Mouse (Mus musculus) lung, postnatal 25 days (tissue): ENCODE measurements at regions not wholly inside any gene's neighbourhood (a gene's known extent, or its start where the extent isn't known, plus 50 kb on each side); places are given as distances from the start of the nearest gene placed in this dataset.

Experiments
- DNase-seq: peaks from one replicate; pipeline ENCODE4 v3.0.0; 2022; ENCODE audit warnings: low spot score

DNA sequence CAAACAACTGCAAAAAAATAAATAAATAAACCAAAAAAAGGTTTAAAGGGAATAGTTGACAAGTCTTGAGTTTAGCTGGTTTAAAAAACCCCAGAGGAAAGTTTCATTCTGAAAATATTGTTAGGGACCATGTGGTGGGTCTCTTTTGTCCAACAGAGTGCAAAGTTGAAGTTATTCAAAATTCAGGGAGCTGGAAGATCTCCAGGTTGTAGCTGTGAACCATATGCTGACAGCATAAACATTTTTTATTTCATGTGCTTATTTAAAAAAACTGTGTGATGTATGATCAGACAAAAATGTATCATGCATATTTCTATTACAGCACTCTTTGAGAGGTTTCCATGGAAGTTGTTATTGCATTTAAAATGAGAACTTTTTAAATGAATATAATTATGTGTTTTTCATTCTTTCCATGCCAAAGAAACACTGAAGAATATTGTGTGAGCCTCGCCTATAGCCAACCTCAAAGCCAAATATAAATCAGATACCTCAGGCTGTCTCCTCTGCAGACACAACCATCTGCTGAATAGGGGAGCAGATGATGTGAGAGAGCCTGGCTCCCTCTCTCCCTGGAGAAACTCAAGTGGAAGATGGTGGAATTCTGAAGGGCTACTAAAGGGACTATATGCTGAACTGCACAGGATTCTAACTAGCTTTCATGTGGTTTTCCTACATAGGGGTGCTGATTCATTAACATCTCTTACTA is 413.4 kb upstream of the Impad1 start:
- DNase-seq, result no peak

DNA sequence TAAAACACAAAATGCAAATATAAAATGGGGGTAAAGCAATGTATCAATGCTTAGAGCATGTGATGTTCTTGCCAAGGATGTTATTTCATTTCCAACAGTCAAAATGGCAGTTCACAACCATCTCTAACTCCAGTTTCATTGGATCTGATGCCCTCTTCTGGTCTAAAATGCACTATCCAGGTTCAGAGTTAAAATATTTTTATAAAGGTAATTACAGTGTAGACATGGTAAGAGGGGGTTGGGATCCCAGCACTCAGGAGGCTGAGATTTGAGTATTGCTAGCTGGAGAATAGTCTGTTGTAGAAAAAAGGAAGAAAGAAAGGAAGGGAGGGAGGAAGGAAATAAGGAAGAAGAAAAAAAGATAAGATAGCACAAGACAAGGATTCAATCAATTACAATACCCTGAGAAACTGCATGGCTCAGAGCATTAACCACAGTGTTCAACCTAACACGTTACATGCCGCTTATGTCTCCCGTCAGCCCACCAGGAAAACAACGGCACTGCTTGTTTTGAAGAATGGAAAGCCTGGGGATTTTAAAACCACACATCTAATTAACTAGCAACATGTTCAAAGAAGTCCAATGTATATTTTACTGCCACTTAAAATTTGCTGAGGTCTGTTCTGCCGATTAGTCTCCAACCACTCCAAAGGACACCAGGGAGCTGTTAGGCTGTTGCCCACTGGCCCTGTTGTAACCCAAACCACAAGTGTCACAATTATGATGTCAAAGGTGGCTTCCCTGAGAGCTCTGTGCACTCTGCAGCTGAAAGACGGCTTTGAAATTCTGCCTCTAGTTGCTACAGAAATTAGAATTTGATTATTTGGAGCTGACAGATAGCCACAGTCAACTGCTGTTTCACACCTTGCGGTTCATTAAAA is 412.4 kb upstream of the Impad1 start:
- no peak for DNase-seq

DNA sequence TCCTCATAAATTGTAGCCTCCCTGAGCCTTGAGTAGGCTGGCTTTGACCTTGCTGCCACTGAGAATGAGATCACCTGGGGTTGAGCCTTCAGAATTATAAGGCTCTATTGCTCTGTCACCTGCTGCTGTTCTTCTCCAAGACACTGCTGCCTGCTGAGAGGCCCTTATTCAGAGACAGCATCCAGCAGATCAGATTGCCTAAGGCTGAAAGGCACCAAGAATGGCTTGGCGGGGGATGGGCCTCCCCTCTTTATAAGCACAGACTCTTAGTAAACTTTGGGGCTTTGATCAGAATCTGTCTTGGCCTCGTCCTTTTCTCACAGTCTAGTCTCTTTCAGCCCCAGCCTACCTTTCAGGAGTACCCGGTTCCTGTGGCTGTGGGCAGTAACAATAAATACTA is 401.1 kb upstream of the Impad1 start:
- no peak for DNase-seq

DNA sequence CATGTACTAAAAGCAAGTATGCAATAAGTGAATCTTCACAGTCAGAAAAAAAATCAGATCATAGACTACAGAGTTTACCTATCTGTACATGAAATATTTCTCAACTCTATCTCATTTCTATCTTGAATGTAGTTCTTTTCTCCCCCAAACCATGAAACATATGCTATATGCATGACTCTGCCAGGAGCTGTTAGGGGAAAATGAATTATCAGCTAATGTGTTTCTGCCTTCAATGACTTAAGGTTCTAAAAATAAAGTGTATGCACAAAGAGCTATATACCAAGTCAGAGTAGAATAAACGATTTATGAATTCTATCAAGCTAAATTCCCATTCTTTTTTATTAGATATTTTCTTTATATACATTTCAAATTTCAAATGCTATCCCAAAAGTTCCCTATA is 388.4 kb upstream of the Impad1 start:
- DNase-seq, result no peak

DNA sequence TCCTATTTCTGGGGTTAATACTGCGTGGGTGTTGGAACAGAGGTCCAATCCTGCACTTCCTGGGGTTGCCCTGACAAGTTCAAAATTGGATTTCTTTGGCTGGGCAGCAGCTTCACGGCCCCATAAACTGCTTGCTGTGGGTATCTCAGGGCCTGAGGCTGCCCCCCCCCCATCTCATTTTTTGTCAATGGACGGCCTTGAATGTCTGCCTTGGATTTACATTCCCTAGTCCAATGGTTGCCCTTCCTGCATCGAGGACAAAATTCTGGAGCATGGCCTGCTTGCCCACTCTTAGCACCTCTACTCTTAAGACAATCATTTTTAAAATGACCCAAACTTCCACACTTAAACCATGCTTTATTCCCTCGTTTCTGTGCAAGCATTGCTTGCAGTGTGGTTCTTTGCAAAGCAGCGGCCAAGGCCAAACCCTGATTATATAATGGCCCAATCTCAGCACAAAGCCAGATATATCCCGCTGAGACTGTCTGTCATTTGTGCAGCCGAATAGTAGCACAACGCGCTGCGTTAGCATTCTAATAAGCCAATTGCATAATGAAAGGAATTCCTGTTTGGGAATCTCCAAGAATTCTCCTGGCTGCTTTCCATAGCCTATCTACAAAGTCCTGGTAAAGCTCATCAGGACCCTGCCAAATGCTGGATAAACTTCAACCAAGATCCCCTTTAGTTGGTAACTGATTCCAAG is 386.0 kb upstream of the Impad1 start:
- DNase-seq, result no peak

DNA sequence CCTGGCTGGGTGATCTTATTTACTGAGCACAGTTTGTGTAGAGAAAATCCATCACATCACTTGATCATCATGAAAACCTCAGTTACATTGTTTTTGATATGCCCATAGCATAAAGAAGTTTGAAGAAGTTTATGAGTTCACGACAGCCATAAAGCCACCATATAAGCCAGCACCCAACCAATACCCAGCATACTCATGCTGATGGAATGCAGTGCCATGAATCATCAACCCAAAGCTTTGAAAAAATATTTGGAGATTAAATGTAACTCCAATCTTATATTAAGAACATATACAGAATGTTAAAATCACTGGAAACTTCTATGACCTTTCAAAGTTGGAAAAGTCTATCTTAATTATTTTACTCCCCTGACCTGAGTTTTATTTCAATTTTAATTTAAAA is 372.1 kb upstream of the Impad1 start:
- DNase-seq, result no peak

DNA sequence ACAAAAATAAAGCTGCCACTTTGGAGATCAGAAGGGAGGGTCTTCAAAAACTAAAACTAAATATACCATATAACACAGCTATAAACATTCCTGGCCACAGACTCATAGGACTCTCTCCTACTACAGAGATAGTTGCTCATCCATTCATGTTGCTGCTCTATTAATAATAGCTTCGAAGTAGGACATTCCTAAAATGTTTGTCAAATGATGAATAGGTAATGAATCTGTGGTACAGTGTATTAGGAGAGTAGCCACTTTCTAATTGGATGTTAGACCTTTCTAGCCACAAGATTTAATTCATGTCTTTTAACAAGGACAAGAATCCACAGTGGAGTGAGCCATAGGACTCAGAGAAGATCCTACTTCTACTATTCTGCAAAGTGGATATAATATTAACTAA is 367.8 kb upstream of the Impad1 start:
- no peak for DNase-seq

DNA sequence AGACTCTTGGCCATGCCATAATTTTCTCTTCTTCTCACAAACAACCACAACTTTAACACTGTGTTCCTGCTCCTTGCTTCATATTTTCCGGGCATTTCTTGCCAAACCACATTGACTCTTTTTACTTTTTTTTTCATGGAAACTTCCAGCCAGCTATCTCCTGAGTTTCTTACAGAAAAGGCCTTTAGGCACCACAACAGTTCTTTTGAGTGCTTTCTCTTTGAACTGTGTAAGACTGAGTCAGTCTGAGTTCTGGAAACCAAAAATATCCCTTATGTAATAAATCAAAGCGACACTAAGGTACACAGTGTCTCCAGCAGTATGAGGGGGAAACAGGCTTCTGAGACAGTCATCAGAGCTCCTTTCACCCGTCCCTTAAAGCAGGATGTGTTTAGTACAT is 337.6 kb upstream of the Impad1 start:
- DNase-seq, result peak; percentile 0

DNA sequence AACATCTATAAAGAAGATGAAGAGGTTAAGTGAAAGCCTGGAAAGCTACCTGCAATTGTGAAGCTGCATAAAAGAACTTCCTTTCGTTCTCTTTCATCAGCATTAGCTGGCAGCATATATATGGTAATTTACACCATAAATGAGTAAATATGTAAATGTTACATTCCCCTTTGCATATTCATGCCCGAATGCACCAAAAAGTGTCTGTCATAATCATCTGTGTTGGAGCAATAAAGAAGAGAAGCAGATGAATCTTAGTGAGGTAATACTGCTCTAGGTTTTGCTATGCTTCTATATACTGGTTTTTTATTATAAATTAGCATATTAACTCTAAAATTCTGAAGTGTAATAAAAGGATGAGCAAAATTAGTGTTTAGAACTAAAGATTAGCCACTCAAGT is 332.9 kb upstream of the Impad1 start:
- no peak for DNase-seq

DNA sequence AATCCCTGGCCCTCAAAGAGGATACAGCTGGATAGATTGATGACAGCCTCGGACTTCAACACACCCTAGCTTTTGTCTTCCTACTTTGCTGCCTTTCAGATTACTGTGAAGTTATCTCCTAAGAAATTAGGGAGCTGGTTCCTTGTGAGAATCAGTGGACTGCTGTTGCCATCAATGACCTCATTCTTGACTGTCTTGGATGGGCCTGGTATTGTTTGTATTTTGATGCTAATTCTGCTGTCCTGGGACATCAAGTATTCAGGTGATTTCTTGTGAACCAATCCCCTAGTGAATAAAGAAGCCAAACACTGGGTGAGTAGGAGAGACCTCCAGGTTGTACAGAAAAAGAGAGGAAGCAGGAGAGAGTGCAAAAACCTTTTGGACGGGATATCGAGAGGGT is 305.3 kb upstream of the Impad1 start:
- DNase-seq, result no peak

DNA sequence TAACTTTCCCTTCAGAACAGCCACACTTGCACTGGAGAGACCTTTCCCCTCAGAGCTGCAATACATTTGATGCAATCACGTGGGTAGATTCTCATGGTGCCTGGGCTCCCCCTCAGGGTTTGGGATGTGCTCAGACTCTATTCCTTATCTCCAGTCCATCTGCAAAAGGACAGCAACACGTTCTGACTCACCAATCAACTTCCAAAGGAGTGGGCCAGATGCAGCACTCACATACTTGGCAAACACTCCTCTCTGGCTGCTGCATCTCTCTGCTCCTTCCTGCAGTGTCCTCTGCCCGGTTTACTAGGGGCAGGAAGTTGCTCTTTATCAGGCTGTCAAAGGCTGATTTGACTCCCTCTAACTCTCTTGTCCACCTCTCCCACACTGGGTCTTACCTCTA is 285.6 kb upstream of the Impad1 start:
- DNase-seq, result no peak

DNA sequence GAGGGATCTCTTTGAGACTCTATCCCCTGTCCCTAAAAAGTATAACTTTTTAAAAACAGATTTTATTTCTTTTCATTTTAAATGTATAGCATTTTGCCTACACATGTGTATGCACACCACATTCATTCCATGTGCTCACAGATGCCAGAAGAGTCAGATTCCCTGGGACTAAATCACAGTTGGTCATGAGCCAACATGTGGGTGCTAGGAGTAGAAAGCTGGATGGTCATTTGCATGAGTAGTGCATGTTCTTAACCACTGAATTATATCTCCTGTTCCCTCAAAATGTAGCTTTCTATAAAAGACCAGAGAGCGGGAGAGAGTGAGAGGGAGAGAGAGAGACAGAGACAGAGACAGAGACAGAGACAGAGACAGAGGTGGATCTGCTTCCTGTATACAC is 281.6 kb upstream of the Impad1 start:
- DNase-seq, result no peak

DNA sequence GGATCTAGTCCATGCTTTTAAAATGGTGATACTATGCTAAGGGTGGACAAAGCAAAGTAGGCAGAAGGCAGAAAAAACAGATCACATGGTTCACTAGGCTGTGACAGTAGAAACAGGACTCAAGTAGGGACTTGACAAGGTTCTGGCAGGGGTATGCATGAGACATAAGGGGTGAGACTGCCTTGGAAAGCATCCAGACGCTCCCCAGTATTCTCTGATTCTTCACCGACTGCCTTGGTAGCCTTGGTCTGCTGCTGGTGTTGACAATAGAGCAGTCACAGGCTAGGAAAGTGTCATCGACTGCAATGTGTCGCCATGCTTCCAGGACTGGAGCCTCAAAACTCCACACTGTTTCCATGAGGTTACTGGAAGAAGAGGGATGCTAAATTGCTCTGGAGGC is 278.1 kb upstream of the Impad1 start:
- no peak for DNase-seq

DNA sequence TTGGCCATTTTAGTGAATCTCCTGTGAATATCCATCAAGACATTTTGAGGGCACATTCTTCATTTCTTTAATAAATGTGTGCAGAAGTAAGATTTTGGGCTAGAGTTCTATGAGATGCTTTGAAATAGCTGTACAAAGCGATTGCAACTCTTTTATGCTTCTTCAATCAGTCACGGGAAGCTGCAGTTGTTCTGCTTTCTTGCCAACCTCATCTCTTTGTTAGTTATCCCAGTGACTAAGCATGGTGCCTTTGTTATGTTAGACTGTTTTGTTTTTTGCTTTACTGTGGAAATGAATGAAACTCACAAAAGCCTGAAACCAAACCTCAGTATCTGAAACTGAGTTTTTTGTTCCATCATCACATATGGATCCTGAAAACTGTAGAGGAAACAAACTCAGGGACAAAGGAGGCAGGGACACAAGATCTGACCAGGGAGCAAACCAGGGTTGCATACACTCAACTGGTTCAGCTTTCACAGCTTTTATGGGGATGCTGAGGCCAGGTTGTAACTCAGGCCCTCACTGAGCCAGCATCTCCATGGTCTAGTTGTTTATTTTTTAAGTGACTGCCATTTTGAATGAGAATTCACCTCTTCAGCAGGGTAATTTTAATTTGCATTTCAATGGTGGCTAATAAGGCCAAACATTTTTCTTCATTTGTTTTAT is 266.3 kb upstream of the Impad1 start:
- DNase-seq, result no peak

DNA sequence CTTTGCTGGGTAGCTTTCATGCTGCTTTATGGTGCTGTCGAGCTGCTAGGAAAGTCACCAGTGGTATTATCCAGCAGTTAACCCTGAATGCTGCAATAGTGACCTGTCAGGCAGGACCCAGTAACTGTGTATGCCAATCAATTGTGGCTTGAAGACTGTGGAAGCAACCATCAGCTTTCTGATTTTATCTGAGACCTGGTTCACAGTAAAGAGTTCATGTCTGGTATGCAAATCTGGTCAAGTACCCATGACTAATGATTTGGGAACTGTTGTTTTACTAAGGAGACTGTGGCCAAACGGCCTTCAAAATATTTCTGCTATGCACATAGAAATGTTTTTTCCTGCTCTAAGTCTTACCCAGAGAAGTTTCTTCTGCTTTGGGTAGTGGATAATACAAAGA is 236.8 kb upstream of the Impad1 start:
- DNase-seq, result no peak

DNA sequence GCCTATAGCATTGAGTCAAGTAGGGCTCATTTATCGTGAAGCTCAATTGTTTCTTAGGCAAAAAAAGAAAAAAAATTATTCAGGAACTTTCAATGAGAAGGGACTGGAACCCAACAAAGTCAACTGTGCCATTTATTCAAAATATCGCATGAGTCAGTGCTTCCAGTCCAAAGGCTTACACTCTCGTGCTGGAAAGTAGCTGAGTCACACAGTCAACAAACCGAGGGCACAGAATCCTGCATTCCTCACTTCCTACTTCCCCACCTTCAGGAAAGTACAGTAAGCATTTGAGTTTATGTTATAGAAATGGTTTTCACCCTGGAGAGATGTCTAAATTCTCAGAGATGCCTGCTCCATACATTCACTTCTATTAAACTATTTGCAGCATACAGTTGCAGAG is 194.3 kb upstream of the Impad1 start:
- DNase-seq, result no peak

DNA sequence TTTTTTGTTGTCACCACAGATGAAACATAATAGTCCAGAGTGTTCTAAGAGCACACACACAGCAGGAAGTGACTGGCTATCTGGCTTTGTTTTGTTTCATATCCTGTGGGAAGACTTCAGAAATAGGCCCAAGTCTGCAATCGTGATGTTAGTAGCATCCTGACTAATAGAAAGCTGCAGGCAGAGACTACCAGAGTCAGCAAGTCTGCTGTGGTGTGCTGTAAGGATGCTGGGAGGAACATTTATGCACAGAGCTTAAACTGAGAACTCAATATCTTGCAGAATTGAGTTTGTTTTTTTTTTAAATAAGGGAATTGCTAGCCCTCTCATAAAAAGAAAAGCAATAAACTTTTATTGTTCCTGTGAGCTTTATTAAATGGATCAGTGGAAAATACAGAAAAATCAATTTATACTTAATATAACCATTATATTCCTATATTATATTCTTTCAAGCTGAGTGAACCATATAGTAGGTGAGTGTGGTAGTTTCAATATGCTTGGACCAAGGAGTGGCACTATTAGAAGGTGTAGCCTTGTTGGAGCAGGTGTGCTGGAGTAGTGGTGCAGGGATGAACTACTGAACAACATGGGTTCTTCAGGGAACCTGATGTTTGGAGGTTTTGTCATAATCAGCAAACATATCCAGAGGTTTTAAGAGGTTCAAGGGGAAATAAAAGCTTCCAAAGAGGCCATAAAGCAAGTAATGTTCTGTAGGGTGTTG is 190.5 kb upstream of the Impad1 start:
- DNase-seq, result no peak

DNA sequence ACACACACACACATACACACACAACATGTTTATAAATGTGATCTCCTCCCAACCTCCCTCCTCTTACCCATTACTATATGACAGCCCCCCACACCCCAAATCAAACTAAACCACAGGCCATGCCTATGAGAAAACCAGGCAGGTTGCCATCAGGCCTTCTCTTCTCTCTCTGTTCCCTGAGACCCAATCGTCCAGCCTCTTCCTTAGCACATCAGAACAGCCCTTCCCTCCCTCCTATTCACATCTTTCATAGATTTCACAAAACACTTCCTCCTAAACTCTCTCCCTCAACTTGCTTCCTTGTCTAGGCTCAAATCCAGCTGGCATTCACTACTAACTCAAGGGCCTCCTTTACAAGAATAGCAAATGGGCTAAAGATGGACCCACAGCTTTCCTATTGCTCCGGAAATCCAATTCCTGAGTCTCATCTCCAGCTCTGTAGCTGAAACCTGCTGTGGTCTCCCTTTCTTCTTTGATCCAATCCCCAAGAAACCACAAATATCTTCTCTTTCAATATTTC is 178.7 kb upstream of the Impad1 start:
- no peak for DNase-seq

DNA sequence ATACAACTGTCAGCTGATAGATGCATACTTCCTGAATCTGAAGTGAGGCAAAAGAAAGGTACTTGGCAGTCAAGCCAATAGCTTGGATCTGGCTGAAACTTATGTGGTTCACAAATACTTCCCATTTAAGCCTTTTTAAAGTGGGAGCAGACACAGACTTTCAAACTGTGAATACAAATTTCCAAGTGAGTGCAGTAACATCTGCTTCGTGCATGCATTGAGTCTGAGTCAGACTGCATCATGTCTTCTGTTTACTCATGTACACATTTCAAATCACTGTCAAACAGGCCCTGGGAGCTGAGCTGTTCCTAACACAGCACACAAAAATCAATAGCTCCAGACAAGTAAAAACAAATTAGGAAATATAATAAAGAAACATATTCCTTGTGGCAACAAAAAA is 155.8 kb upstream of the Impad1 start:
- no peak for DNase-seq

DNA sequence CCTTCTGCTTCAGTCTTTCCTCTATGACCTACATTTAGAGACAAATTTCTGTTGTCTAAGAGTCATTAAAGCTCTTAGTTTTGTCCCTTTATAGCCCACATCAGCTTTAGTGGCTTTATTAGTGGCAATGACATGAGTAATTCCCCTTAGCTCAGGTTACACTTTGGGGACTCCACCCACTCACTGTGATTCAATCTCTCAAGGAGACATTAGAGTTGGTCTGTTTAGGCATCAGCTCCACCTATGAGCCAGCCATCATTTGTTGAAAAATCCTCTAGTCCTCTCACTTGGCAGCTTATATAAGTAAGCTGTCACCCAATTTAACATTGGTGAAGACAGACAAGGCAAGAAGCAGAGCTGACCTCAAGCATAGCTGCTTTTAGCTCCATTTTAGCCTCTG is 151.3 kb upstream of the Impad1 start:
- DNase-seq, result no peak

DNA sequence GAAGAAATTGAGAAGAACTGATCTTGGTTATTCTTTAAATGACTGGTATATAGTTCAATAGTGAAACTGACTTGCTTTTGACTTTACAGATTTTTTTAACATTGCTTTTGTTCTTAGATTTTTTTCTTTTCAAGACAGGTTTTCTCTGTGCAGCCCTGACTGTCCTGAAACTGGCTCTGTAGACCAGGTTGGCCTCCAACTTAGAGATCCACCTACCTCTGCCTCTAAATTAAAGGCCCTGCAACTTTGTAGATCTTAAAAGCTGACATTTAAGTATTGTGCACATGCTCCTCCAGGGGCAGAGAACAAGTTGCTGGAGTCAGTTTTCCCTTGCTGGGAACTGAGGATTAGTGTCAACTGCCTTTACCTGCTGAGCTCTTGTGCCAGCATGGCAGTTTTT is 132.6 kb upstream of the Impad1 start:
- no peak for DNase-seq

DNA sequence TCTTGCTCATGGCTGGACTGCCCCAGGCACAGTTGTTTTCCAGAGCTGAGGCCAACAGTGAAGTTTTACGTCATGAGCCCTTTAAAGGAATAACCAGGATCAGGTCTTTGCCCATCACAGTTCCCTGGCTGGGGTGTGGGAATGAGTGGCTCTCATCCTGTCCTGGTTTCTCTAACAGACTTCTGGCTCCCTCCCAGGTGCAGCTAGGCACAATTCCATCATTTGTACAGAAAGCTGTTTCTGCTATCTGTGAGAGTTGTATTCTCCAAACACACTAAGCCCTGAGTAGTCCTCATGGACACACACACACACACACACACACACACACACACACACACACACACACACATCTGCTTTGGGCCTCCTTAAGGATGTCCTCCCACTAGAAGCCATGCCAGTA is 127.1 kb upstream of the Impad1 start:
- no peak for DNase-seq
